Mouse (Mus musculus) thymus, postnatal 14 days (tissue): Measurements from ENCODE around the gene Gm49510.
A peak's percentile ranks its signal among the peaks of the same experiment; 100 is the strongest.

Experiments used
- DNase-seq: peaks from one replicate; pipeline ENCODE4 v3.0.0; 2021

The Gm49510 gene

GRCm38 (mm10) chr15:78916052-78916826 lies 16.8 kb downstream of the Gm49510 start:
- DNase-seq, result no peak

DNA sequence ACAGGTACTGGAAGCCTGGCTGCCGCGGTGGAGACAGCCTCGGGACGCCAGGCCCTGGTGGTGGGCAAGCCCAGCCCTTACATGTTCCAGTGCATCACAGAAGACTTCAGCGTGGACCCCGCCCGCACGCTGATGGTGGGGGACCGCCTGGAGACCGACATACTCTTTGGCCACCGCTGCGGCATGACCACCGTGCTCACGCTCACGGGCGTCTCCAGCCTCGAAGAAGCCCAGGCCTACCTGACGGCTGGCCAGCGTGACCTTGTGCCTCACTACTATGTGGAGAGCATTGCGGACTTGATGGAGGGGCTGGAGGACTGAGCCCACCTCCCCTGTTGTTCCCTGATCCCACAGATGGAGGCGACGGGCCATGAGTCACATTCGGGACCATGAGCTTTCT lies 18.7 kb downstream of the Gm49510 start:
- DNase-seq, result no peak

- DNase-seq, result no peak
Observed at GRCm38 (mm10) chr15:78919914-78920313, 20.4 kb downstream of the Gm49510 start.

- no peak for DNase-seq
Observed at GRCm38 (mm10) chr15:78922700-78923099, 23.2 kb downstream of the Gm49510 start.

- DNase-seq, result peak; percentile 83
Observed at GRCm38 (mm10) chr15:78923585-78923984, 24.1 kb downstream of the Gm49510 start.

DNA sequence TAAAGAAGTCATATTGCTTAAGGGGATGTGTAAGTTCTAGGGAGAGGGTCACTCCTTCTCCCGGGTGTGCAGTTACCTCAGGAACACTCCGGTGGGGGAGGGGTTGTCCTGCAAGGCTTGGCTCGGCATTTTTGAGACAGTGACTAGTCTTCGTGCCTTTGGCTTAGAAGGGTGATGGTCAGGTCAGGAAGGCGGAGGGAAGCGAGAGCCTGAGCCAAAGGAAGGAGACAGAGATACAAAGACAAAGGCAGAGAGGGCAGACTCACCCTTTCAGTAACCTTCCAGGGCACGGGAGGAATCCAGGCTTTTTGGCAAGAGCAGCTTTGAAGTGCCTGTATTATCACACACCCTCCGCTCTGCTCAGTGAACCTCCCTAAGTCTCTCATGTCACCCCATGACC lies 25.7 kb downstream of the Gm49510 start:
- DNase-seq, result no peak

DNA sequence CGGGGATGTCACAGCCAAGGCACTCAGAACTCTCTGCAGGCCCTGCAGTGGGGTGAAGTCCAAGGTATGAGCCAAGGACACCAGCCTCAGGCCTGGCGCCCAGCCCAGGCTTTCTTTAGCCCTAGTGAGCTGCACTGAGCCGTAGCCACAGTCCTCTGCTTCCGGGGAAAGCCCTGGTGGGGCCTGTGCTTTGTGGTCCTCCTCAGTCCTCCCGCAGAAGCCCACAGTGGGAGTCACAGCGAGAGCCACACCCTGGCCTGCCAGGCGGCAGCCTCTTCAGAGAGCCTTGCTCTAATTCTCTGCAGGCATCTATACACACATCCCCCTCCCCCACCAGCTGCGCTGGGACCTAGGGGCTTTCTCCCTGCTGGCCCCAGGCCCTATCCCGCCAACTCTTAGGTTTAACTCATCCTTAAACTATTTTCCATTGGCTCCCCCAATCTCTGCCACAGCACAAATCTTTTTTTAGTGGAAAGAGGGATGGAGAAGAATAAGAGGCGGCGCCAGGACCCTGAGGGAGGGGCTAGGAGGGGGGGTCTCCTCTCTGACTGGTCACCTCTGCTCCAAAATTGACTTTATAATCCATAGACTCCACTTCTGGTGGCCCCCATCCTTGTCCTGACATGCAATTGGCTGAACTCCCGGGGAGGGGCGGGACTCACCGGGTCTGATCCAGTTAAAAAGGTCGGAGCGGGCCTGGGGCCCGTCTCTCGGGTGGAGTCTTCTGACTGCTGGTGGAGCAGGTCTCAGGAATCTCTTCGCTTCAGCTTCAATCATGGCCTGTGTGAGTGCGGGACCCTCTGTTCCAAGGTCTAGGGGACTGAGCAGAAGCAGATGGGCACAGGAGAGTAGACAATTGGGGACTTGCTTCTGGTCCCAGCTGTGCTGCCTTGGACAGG lies 26.8 kb downstream of the Gm49510 start, which contains the start of gene Lgals1:
TSS of gene Lgals1 (plus strand) at position 705 of the 899 bp plus-strand sequence.
- peak; percentile 85 for DNase-seq

DNA sequence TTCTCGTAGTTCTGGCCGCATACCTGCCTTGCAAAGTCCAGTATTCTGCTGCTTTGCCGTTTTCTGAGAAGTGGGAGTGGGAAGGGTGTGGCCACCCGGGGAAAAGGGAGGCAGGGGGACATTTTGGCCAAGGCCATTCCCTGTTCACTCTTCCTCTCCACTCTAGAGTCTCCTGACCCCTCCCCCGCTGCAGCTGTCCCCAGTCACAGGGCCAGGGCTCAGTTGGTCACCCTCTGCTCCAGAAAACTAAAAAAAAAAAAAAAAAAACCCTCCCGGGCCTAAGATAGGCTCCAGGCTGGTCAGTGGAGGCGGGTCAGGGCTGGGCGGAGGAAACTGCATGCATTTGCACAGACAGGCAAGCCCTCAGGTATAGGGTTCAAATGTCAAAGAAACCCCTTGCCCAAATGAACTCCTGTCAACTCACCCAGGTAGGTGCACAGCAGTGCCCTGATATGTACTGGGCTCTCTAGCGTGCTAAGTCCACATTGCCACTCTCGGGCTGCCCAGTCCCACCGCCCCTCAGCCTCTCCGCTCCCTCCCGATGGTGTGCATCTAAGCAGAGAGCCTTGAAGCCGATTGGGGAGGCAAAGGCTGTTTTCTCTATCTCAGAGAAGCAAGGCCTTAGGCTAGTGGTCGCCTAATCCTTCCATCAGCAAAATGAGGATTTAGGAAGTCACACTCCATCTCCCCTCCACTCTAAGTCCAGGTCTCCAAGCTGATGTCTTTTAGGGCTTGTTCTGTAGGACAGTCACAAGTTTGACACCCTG lies 27.7 kb downstream of the Gm49510 start:
- peak; percentile 52 for DNase-seq

GRCm38 (mm10) chr15:78927788-78928457 lies 28.5 kb downstream of the Gm49510 start:
- DNase-seq, result peak; percentile 93

DNA sequence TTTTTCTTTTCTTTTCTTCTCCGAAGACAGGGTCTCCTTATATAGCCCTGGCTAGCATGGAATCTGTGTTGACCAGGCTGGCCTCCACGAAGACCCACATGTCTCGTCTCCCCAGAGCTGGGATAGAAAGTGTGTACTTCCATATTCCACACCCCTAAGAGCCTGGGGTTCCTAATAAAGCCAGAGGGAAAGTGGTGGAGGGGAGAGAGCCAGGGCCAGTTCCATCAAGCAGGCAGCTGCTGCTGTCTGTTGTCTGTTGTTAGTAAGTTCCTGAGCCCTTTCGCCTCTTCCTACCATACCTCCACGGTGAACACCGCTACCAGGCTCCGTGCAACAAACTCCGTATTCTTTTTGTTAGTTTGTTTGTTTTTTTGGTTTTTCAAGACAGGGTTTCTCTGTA lies 29.1 kb downstream of the Gm49510 start:
- DNase-seq, result no peak

DNA sequence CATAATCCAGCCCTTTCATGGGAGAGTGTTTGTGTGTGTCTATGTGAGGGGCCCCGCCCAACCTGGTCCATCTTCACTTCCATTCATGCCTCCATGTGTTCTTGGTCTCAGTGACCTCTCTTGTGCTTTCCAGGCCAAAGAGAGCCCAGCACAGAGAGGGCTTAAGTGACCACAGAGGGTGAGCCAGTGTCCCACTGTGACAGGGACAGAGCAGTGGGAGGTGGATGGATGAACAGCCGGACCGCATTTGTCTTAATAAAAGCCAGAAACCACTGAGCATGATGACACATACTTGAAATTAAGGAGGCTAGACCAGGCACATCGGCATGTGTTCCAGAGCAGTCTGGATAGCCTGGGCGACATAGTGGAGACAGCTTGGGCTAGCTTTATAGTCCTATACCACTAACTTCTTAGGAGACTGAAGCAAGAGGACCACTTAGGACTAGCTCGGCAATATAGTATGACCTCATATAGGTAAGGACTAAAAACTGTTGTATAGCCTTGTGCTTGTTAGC lies 30.8 kb downstream of the Gm49510 start:
- DNase-seq, result no peak

DNA sequence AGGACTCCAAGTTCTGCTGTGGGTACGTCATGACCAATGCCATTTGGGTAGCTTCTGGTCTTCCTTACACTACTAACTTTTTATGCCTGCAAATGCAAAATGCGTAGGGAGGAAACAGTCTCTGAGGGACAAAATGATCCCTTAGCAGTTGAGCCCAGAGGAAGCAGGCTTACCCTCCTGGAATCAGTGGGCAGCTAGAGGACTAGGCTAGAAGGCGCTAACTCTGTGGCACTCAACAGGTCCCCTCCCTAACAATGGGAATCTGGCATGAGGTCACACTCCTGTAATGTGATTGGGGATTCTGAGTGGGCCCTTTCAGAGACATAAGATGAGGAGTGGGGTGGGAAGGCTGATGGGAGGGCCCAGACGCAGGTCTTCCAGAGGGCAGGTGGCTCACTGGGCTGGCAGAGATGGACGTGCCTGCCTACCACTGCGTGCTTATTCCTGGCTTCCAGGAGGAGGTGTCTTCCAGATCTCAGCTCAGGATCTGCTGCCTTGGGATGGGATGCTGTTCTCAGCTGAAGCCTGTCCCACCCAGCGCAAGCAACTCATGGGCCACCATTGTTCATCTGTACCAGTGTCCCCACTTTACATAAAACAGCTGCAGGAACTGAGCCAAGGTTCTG lies 31.4 kb downstream of the Gm49510 start:
- DNase-seq, result no peak

DNA sequence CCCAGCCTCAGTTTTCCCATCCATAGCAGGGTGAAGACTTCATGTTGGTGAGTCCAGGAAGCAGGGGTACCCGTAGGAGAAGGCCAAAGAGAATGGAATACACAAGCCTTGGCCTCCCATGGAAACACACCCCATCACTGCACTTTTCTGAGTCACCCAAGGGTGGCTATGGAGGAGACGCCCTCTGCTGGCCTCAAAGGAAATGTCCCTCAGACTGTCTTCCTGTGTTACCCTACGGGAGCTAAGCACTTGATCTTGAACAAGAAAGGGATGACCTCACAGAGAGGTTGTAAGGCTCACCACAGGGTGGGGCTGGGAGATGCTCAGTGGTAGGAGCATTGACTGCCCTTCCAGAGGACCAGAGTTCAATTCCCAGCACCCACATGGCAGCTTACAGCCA lies 32.1 kb downstream of the Gm49510 start:
- peak; percentile 77 for DNase-seq

DNA sequence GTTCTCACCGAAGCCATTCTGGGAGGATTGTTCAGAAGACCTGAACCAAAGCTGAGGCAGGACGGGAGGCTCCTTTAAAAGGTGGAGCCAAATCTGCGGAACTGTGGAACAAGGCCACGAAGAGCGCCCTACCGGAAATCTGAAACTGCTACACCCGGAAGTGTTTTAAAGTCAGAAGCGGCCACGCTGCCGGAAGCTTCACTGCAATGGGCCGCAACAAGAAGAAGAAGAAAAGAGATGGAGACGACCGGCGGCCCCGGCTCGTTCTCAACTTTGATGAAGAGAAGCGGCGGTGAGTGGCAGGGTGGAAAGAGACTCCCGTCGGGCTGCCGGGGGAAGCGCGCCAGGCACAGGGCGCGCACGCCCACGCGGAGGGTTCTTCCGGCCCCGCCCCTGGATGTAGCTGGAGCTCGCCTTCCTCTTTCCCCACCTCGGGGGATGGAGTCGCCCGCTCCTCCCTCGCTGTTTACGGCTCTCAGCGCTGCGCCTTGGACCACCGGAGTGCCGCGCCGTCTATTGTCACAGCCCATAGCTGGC lies 35.4 kb downstream of the Gm49510 start, which contains the start of gene Nol12:
TSS of gene Nol12 (plus strand) at position 150 of the 537 bp plus-strand sequence.
- DNase-seq, result peak; percentile 85

DNA sequence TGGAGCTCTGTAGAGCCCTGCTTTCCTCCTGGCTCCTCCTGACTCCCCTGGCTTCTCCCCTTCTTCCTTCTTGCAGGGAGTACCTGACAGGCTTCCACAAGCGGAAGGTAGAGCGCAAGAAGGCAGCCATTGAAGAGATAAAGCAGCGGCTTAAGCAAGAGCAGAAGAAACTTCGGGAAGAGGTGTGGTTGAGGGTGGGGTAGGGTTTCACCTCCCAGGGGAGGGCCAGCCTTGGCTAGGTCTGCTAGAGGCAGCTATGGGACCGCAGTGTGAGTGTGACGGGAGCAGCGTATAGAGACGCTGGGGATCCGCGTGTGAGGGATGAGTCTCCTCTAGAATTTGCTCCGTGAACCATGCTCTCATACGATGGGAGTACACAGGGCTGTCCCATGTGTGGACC lies 36.9 kb downstream of the Gm49510 start:
- DNase-seq, result no peak

DNA sequence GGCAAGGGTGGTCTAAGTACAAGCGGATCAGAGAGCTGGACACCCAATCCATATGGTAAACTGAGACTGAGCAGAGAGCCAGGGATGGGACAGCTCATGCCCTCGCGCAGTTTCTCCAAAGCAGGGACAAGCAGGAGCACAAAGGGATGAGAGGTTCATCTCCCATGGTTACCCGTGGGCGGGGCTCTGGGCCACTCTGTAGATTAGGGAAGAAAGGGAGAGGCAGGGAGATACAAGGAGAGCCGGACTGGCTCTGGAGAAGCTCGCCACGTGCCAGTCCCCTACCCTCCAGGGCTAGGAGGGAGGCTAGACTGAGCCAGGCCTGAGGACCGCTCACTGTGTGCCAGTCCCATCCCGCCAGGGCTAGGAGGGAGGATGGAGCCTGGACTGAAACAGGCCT lies 37.8 kb downstream of the Gm49510 start:
- no peak for DNase-seq

DNA sequence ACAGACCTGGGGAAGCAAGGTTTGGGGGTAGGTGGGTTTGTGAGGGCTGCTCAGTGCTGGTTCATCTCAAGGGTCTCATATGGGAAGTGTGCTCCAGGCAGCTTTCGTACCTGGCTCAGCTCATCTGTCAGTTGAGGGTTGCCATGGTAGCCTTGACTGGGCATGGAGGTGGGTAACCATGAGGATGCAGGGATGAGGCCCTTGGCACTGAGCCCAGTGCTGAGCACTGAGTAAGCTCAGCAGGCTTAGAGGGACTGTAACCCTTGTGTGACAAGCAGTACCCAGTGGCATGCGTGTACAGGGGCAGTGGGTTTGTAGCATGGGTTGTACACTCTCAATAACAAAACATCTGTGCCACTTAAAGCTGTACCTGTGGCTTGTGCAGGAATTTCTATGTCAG lies 38.5 kb downstream of the Gm49510 start:
- DNase-seq, result no peak

GRCm38 (mm10) chr15:78940325-78940724 lies 40.9 kb downstream of the Gm49510 start:
- DNase-seq, result no peak

DNA sequence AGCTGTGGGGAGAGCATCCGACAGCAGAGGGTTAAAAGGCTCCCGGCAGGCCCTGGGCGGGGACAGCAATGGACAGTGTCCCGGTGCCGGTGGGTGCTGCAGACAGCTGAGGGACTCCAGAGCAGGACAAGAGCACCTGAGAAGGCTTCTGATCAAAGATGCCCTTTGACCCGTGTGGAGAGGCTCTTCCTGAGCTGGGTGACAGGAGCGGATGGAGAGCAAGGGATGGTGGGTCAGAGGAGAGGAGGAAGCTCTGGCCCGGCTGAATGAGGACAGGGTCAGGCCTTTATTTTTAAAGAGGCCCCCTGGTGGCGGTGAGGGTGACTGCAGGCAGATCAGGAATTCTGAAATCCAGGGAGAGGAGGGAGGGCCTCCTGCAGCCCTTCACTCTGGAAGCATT lies 43.2 kb downstream of the Gm49510 start:
- DNase-seq, result peak; percentile 61

DNA sequence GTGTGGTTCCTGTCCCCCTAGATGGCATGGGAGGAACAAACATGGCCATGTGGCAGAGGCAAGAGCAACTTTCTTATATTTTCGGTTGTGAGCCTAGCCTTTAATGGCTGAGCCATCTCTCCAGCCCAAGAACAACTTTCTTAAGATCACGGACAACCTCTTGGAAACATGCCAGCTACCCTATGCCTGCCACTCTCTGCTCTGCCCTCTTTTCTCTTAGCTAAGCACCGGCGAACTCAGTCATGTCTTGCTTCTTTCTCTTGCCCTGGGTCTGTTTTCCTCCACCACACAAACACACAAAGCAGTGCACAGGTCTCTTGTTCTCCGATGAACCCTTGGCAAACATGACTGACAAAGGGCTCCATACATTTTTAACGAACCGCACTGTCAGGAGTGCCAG lies 46.8 kb downstream of the Gm49510 start:
- no peak for DNase-seq

GRCm38 (mm10) chr15:78947657-78948056 lies 48.2 kb downstream of the Gm49510 start, which contains the start of gene Triobp:
Gene Triobp (plus strand): TSS chr15:78947724.
- DNase-seq, result no peak
